Mouse (Mus musculus) ES-E14 (cell line): ENCODE data around the gene Fen1. TPM values are rescaled to one million over a fixed set of nuclear protein-coding genes. Genes with fewer than 3 reads are reported as not detected.

ENCODE experiments used
- DNase-seq: peaks from one replicate; pipeline ENCODE4 v3.0.0-alpha.2; 2013; ENCODE audit warnings: low read depth, low spot score
- H3K27ac ChIP-seq: 2 replicates; pipeline ENCODE4 v1.5.1; 2012; ENCODE audit warnings: low read depth, mild to moderate bottlenecking, low read length, moderate library complexity, mixed read lengths; ENCODE audit not compliant: poor library complexity, insufficient read depth, severe bottlenecking
- H3K36me3 ChIP-seq: 2 replicates; pipeline ENCODE4 v1.6.1; 2012; ENCODE audit warnings: mild to moderate bottlenecking, low read length, moderate library complexity, mixed read lengths; ENCODE audit not compliant: control insufficient read depth, poor library complexity, insufficient read depth, severe bottlenecking
- H3K4me1 ChIP-seq, 2 experiments: fragments of 150-350 bp in 1 of 2; sonication (generic) in 1 of 2; 2 replicates each; pipeline ENCODE4 v1.6.1; 2012; ENCODE audit warnings: low read length in 2 of 2, mild to moderate bottlenecking in 1 of 2, mixed read lengths in 1 of 2; ENCODE audit not compliant: control insufficient read depth in 2 of 2, insufficient read depth in 2 of 2, poor library complexity in 1 of 2
- H3K4me3 ChIP-seq, 2 experiments: fragments of 150-350 bp in 1 of 2; sonication (generic) in 1 of 2; 2 replicates each; pipeline ENCODE4 v1.5.1; 2012; ENCODE audit warnings: low read length in 2 of 2, low read depth in 1 of 2, mild to moderate bottlenecking in 1 of 2, mixed read lengths in 1 of 2; ENCODE audit not compliant: insufficient read depth in 1 of 2, poor library complexity in 1 of 2, severe bottlenecking in 1 of 2
- H3K9ac ChIP-seq: 2 replicates; pipeline ENCODE4 v1.6.1; 2012; ENCODE audit warnings: low read depth, mild to moderate bottlenecking, low read length, mixed read lengths; ENCODE audit not compliant: poor library complexity, insufficient read depth, severe bottlenecking
- H3K9me3 ChIP-seq: fragments of 150-350 bp; sonication (generic); 2 replicates; pipeline ENCODE4 v1.6.1; 2012; ENCODE audit warnings: low read depth, mild to moderate bottlenecking, low read length; ENCODE audit not compliant: control insufficient read depth, insufficient read depth
- CHD2 ChIP-seq: IDR thresholded peaks from 2 replicates; pipeline ENCODE4 v1.6.1; 2014; ENCODE audit warnings: mild to moderate bottlenecking, low read depth, low read length, inconsistent platforms
- HCFC1 ChIP-seq: IDR thresholded peaks from 2 replicates; pipeline ENCODE4 v1.6.1; 2012; ENCODE audit warnings: low read length, inconsistent platforms, borderline replicate concordance; ENCODE audit not compliant: insufficient read depth
- MAFK ChIP-seq: IDR thresholded peaks from 2 replicates; pipeline ENCODE4 v1.6.1; 2014; ENCODE audit warnings: mild to moderate bottlenecking, low read depth, low read length, inconsistent platforms; ENCODE audit not compliant: insufficient read depth
- ZC3H11A ChIP-seq: IDR thresholded peaks from 2 replicates; pipeline ENCODE4 v1.6.1; 2012; ENCODE audit warnings: low read depth, mild to moderate bottlenecking, inconsistent platforms, low read length, borderline replicate concordance
- ZNF384 ChIP-seq: IDR thresholded peaks from 2 replicates; pipeline ENCODE4 v1.6.1; 2012; ENCODE audit warnings: low read depth, low read length, inconsistent platforms
- in situ Hi-C, 2 experiments: fragments of 600-800 bp; cut with MboI; formaldehyde crosslinking; loops; one replicate each; pipeline ENCODE4 v1.15.1; 2025; ENCODE audit warnings: low sequenced_read_pairs in 2 of 2, inconsistent platforms in 1 of 2; ENCODE audit not compliant: unreplicated experiment in 2 of 2
- total RNA-seq: library from RNA; depleted of rRNA; stranded (reverse); fragments of 300-350 nt; gene quantifications from 2 replicates; pipeline ENCODE4 v1.2.3, GENCODE M21; 2012; rRNA removed

Fen1 gene
- total RNA-seq = 110 and 113 TPM in 2 replicates

DNA sequence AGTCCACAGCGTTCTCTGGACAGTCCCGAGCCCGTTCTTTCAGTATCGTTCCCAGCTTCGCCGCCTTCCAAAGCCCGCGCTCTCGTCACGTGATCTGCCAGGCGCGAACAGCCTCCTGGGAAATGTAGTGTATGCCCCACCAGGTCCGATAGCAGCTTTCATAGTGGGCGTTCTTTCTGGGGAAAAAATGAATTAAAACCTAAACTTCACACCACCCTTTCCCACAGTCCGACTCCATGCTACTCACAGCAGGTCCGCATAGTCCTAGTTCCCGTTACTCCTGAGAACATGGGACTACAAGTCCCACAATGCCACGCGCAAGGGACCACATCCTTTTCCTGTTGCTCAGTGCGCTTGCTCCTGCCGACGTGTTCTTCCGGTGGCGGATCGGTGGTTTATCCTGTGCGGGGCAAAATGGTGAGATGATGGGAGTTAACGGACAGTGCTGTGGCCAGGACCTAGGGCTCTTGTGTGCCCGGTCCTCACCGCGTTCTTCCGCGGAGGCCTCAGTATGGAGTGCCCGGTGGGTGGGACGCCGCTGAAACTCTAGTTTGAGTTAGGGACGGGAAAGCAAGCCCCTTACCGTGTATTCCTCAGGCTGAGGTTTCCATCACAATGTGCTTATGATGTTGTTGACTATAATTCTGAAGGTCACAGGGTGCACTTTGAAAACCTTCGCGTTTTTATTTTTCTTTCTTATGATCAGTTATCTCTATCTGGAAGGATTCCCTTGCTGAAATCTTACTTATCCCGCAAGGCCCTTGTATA, at the start of gene Fen1, which contains the start of gene Tmem258:
Fen1 (minus strand) TSS at position 322 of the 768 bp plus-strand sequence.
Tmem258 (plus strand) TSS at position 167 of the 768 bp plus-strand sequence.
- Histone ChIP-seq H3K4me3 (peak within 1 kb of the TSS; percentile 70 to 95), H3K27ac (peak within 1 kb of the TSS; percentile 89), H3K9me3 (no peaks in the 10 kb centered on the region), H3K36me3 (peaks cover 43% of the 10 kb centered on the region), H3K9ac (peak within 1 kb of the TSS; percentile 99), H3K4me1 (no peaks in the 10 kb centered on the region; a peak in 2 of 4 replicates)
- in situ Hi-C loops = no loop called here
- DNase-seq = peak; percentile 75
- TF ChIP-seq ZNF384 (no peak), HCFC1 (peak; percentile 96)

DNA sequence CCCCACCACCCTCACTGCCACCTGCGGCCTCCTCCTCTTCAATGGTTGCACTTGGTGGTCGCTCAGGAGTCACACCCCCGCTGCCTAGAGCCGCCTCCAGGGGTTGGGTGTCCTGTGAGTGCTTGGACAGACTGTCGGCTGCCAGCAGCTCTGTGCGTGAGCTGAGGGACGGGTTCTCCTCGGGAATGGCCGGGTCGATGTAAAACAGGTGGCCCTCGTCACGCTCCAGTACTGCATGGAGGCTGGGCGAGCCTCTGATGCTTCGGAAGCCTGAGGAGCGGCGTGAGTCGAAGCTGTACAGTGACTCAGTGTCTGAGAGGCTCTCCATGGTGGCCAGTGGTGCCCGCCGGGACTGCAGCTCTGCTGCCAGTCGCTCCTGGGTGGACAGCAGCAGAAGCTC, 44.2 kb upstream of the Fen1 start:
- TF ChIP-seq MAFK (no peak), HCFC1 (no peak), CHD2 (no peak), ZC3H11A (no peak), ZNF384 (no peak)

DNA sequence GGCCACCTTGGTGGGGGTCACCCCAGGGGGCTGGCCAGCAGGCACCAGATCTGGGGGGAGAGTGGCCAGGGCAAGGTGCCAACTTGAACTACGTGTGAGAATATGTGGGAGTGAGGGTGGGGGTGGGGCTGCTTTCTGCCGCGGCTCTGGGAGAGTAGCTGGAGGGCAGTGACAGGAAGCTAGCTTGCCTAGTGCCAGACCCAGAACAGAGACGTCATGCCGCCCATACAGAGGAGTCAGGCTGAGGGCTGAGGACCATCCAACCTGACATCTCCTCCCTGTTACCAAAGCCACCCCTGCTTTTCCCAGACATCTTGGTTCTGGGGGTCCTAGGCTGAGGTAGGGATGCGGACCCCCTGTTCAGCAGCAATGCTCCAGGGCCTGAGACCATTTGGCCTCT, 43.2 kb upstream of the Fen1 start:
- Histone ChIP-seq H3K4me1 (peaks cover 2 to 16% of the 10 kb centered on the region in 2 experiments; a peak in 2 of 4 replicates), H3K9ac (no peak overlapping the region), H3K4me3 (no peak overlapping the region), H3K9me3 (no peaks in the 10 kb centered on the region), H3K27ac (no peak overlapping the region), H3K36me3 (no peaks in the 10 kb centered on the region)
- no peak for TF ChIP-seq CHD2
- no peak for TF ChIP-seq ZC3H11A
- no peak for TF ChIP-seq MAFK
- TF ChIP-seq ZNF384 = no peak
- TF ChIP-seq HCFC1 = no peak
- in situ Hi-C loops = no loop called here
- no peak for DNase-seq

More for the DNA sequence above, 44.2 kb upstream of the Fen1 start:
- no peaks in the 10 kb centered on the region for H3K9me3 ChIP-seq
- H3K27ac ChIP-seq = no peak overlapping the region
- H3K36me3 ChIP-seq = no peaks in the 10 kb centered on the region
- no peak for DNase-seq
- in situ Hi-C loops = no loop called here
- peaks cover 0 to 10% of the 10 kb centered on the region in 2 experiments; a peak in 2 of 4 replicates for H3K4me1 ChIP-seq
- H3K9ac ChIP-seq = no peak overlapping the region
- no peak overlapping the region for H3K4me3 ChIP-seq

DNA sequence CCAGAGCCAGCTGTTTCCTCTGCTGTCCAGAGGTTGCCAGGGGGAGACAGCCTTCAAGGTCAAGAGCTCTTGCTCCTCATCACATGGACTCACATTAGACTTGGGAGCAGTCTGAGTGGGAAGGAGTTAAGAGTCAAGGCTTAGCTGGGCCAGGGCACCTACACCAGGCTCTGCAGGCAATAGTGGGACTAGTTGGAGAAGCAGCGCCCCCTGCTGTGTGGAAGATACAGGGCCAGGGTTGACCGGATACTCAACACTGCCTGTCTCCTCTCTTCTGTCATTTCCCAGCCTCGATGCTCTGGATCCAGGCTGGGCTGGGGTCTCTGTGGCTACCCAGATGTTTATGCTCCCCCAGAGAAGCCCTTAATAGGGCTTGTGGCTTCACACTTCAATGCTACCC, 40.2 kb upstream of the Fen1 start:
- no peak overlapping the region for H3K4me3 ChIP-seq
- peaks cover 6 to 22% of the 10 kb centered on the region in 2 experiments; a peak in 3 of 4 replicates for H3K4me1 ChIP-seq
- H3K9ac ChIP-seq = no peak overlapping the region
- in situ Hi-C loops = no loop called here
- no peak for TF ChIP-seq MAFK
- TF ChIP-seq HCFC1 = no peak
- no peak for TF ChIP-seq ZNF384
- TF ChIP-seq ZC3H11A = no peak
- TF ChIP-seq CHD2 = no peak
- H3K9me3 ChIP-seq = no peaks in the 10 kb centered on the region
- no peak overlapping the region for H3K27ac ChIP-seq
- DNase-seq = no peak
- H3K36me3 ChIP-seq = no peaks in the 10 kb centered on the region
